Mouse (Mus musculus): Measurements from ENCODE around the gene Prrx2. TPM values are rescaled to one million over a fixed set of nuclear protein-coding genes. Genes with fewer than 3 reads are reported as not detected.

Prrx2 gene
- polyA plus RNA-seq, 1 experiment: 1.0 TPM

- peak overlapping the region; percentile 96 for H3K4me3 ChIP-seq (ENCODE audit: control insufficient read depth, low read depth, low read length)
- H3K27me3 ChIP-seq (ENCODE audit: control insufficient read depth, insufficient read depth, low read length): no peaks in the 10 kb centered on the region
- H3K4me1 ChIP-seq (ENCODE audit: control insufficient read depth, insufficient read depth, low read length): peaks cover 7% of the 10 kb centered on the region; the same call in 1 of the 2 replicates
- no peak for TF ChIP-seq POLR2A (IDR thresholded peaks at IDR 0.05; ENCODE audit: control insufficient read depth, low read depth, low read length)
- H3K27ac ChIP-seq (ENCODE audit: control insufficient read depth, insufficient read depth, low read depth, low read length): peak overlapping the region; percentile 97
- no peaks in the 10 kb centered on the region; the same call in 1 of the 2 replicates for H3K36me3 ChIP-seq (ENCODE audit: control insufficient read depth, insufficient read depth, low read length)
Measured at GRCm38 (mm10) chr2:30808296-30808655, 26.5 kb upstream of the Prrx2 start.

- Histone ChIP-seq H3K36me3 (ENCODE audit: control insufficient read depth, insufficient read depth, low read length) (no peaks in the 10 kb centered on the region; the same call in 1 of the 2 replicates), H3K27ac (ENCODE audit: control insufficient read depth, insufficient read depth, low read depth, low read length) (no peak overlapping the region; the same call in 1 of the 2 replicates), H3K27me3 (ENCODE audit: control insufficient read depth, insufficient read depth, low read length) (no peaks in the 10 kb centered on the region), H3K4me1 (ENCODE audit: control insufficient read depth, insufficient read depth, low read length) (peaks cover 7% of the 10 kb centered on the region; the same call in 1 of the 2 replicates), H3K4me3 (ENCODE audit: control insufficient read depth, low read depth, low read length) (peak overlapping the region; percentile 73)
- TF ChIP-seq CTCF (IDR thresholded peaks at IDR 0.05; ENCODE audit: control insufficient read depth, insufficient read depth, insufficient replicate concordance, low read depth, low read length) (no peak), POLR2A (IDR thresholded peaks at IDR 0.05; ENCODE audit: control insufficient read depth, low read depth, low read length) (no peak)
Measured at GRCm38 (mm10) chr2:30809503-30809902, 25.3 kb upstream of the Prrx2 start.

GRCm38 (mm10) chr2:30810573-30810972, 24.2 kb upstream of the Prrx2 start:
- Histone ChIP-seq H3K4me3 (ENCODE audit: control insufficient read depth, low read depth, low read length) (peak overlapping the region; percentile 53), H3K4me1 (ENCODE audit: control insufficient read depth, insufficient read depth, low read length) (peaks cover 7% of the 10 kb centered on the region; the same call in 1 of the 2 replicates), H3K27me3 (ENCODE audit: control insufficient read depth, insufficient read depth, low read length) (no peaks in the 10 kb centered on the region), H3K27ac (ENCODE audit: control insufficient read depth, insufficient read depth, low read depth, low read length) (no peak overlapping the region), H3K36me3 (ENCODE audit: control insufficient read depth, insufficient read depth, low read length) (no peaks in the 10 kb centered on the region; the same call in 1 of the 2 replicates)
- no peak for TF ChIP-seq POLR2A (IDR thresholded peaks at IDR 0.05; ENCODE audit: control insufficient read depth, low read depth, low read length)
- no peak for TF ChIP-seq CTCF (IDR thresholded peaks at IDR 0.05; ENCODE audit: control insufficient read depth, insufficient read depth, insufficient replicate concordance, low read depth, low read length)

DNA sequence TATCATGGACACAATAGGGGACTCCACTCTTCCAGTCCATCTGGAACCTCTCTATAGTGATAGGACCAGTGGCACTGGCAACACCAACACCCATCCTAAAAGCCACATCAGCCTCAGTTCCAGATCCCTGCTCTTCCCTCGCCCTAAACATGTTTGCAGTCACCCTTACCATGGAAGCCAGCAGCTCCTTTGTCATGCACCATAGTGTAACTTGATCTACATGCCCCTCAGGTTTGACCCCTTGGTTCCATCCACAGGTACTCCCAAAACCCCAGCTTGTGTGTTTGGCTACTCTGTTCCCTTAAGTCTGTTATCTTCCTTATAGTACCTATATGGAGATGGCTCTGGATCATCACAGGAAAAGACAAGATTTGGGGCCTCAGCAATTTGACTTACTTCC, 18.4 kb upstream of the Prrx2 start:
- no peaks in the 10 kb centered on the region; the same call in 1 of the 2 replicates for H3K36me3 ChIP-seq (ENCODE audit: control insufficient read depth, insufficient read depth, low read length)
- no peaks in the 10 kb centered on the region for H3K27me3 ChIP-seq (ENCODE audit: control insufficient read depth, insufficient read depth, low read length)
- no peak overlapping the region for H3K27ac ChIP-seq (ENCODE audit: control insufficient read depth, insufficient read depth, low read depth, low read length)
- H3K4me1 ChIP-seq (ENCODE audit: control insufficient read depth, insufficient read depth, low read length): no peaks in the 10 kb centered on the region
- no peak for TF ChIP-seq POLR2A (IDR thresholded peaks at IDR 0.05; ENCODE audit: control insufficient read depth, low read depth, low read length)
- TF ChIP-seq CTCF (IDR thresholded peaks at IDR 0.05; ENCODE audit: control insufficient read depth, insufficient read depth, insufficient replicate concordance, low read depth, low read length): no peak
- no peak overlapping the region for H3K4me3 ChIP-seq (ENCODE audit: control insufficient read depth, low read depth, low read length)

- TF ChIP-seq POLR2A (IDR thresholded peaks at IDR 0.05; ENCODE audit: control insufficient read depth, low read depth, low read length) (no peak), CTCF (IDR thresholded peaks at IDR 0.05; ENCODE audit: control insufficient read depth, insufficient read depth, insufficient replicate concordance, low read depth, low read length) (no peak)
- no peak overlapping the region for H3K27ac ChIP-seq (ENCODE audit: control insufficient read depth, insufficient read depth, low read depth, low read length)
- H3K36me3 ChIP-seq (ENCODE audit: control insufficient read depth, insufficient read depth, low read length): no peaks in the 10 kb centered on the region
- no peaks in the 10 kb centered on the region for H3K4me1 ChIP-seq (ENCODE audit: control insufficient read depth, insufficient read depth, low read length)
- no peaks in the 10 kb centered on the region for H3K27me3 ChIP-seq (ENCODE audit: control insufficient read depth, insufficient read depth, low read length)
- no peak overlapping the region for H3K4me3 ChIP-seq (ENCODE audit: control insufficient read depth, low read depth, low read length)
Measured at GRCm38 (mm10) chr2:30819873-30820272, 14.9 kb upstream of the Prrx2 start.

GRCm38 (mm10) chr2:30821073-30821472, 13.7 kb upstream of the Prrx2 start:
- Histone ChIP-seq H3K4me1 (ENCODE audit: control insufficient read depth, insufficient read depth, low read length) (no peaks in the 10 kb centered on the region), H3K4me3 (ENCODE audit: control insufficient read depth, low read depth, low read length) (no peak overlapping the region), H3K27me3 (ENCODE audit: control insufficient read depth, insufficient read depth, low read length) (no peaks in the 10 kb centered on the region), H3K27ac (ENCODE audit: control insufficient read depth, insufficient read depth, low read depth, low read length) (no peak overlapping the region), H3K36me3 (ENCODE audit: control insufficient read depth, insufficient read depth, low read length) (no peaks in the 10 kb centered on the region)
- no peak for TF ChIP-seq POLR2A (IDR thresholded peaks at IDR 0.05; ENCODE audit: control insufficient read depth, low read depth, low read length)
- TF ChIP-seq CTCF (IDR thresholded peaks at IDR 0.05; ENCODE audit: control insufficient read depth, insufficient read depth, insufficient replicate concordance, low read depth, low read length): peak; percentile 49; the same call in 1 of the 2 replicates

GRCm38 (mm10) chr2:30822460-30822859, 12.3 kb upstream of the Prrx2 start:
- Histone ChIP-seq H3K27me3 (ENCODE audit: control insufficient read depth, insufficient read depth, low read length) (no peaks in the 10 kb centered on the region), H3K4me3 (ENCODE audit: control insufficient read depth, low read depth, low read length) (no peak overlapping the region), H3K36me3 (ENCODE audit: control insufficient read depth, insufficient read depth, low read length) (no peaks in the 10 kb centered on the region), H3K4me1 (ENCODE audit: control insufficient read depth, insufficient read depth, low read length) (peaks cover 9% of the 10 kb centered on the region), H3K27ac (ENCODE audit: control insufficient read depth, insufficient read depth, low read depth, low read length) (no peak overlapping the region)
- TF ChIP-seq POLR2A (IDR thresholded peaks at IDR 0.05; ENCODE audit: control insufficient read depth, low read depth, low read length): no peak

Data from testis, adult 2 months (tissue).